Mouse (Mus musculus) hindbrain, postnatal 0 days (tissue): ENCODE measurements at regions not wholly inside any gene's neighbourhood (a gene's known extent, or its start where the extent isn't known, plus 50 kb on each side); places are given as distances from the start of the nearest gene placed in this dataset.
A peak's percentile ranks its signal among the peaks of the same experiment; 100 is the strongest.

Source experiments
- ATAC-seq: fragments of 200-750 bp; cut with Nextera tagmentation; 2 replicates; pipeline ENCODE4 v1.8.0; 2017; ENCODE audit warnings: mild to moderate bottlenecking, moderate TSS enrichment, moderate library complexity
- DNase-seq: peaks from one replicate; pipeline ENCODE4 v3.0.0-alpha.2; 2015; ENCODE audit warnings: low spot score
- H3K27ac ChIP-seq: fragments of 300-500 bp; sonication (generic); 2 replicates; pipeline ENCODE4 v1.5.1; 2014; ENCODE audit warnings: mild to moderate bottlenecking
- H3K27me3 ChIP-seq: fragments of 300-500 bp; sonication (generic); 2 replicates; pipeline ENCODE4 v1.6.1; 2014; ENCODE audit warnings: low read length, mixed read lengths; ENCODE audit not compliant: insufficient read depth
- H3K36me3 ChIP-seq: fragments of 300-500 bp; sonication (generic); 2 replicates; pipeline ENCODE4 v1.6.1; 2014; ENCODE audit warnings: low read length, mixed read lengths; ENCODE audit not compliant: insufficient read depth
- H3K4me1 ChIP-seq: fragments of 300-500 bp; sonication (generic); 2 replicates; pipeline ENCODE4 v1.6.1; 2014; ENCODE audit warnings: antibody characterized with exemption, low read length, mixed read lengths; ENCODE audit not compliant: insufficient read depth
- H3K4me2 ChIP-seq: fragments of 300-500 bp; sonication (generic); 2 replicates; pipeline ENCODE4 v1.6.1; 2014; ENCODE audit warnings: low read depth, mild to moderate bottlenecking, low read length, moderate library complexity, mixed read lengths
- H3K4me3 ChIP-seq: fragments of 300-500 bp; sonication (generic); 2 replicates; pipeline ENCODE4 v1.5.1; 2014; ENCODE audit warnings: low read length
- H3K9ac ChIP-seq: fragments of 300-500 bp; sonication (generic); replicated peaks from 2 replicates; pipeline ENCODE4 v1.6.1; 2014; ENCODE audit warnings: mild to moderate bottlenecking, low read length, moderate library complexity, mixed read lengths
- H3K9me3 ChIP-seq: fragments of 300-500 bp; sonication (generic); 2 replicates; pipeline ENCODE4 v1.6.1; 2016; ENCODE audit warnings: low read length, mixed read lengths
- CTCF ChIP-seq: IDR thresholded peaks from 2 replicates; pipeline ENCODE4 v1.5.1; 2016; ENCODE audit warnings: antibody characterized with exemption, control low read depth, low read depth
- WGBS: fragments of 180-500 bp; shearing (Covaris S2); extraction: QIAGEN DNeasy Blood & Tissue Kit; methylation state at CpG from one replicate; pipeline ENCODE4 v1.1.7; 2014; 5-methylcytosine and 5-hydroxymethylcytosine counted together

DNA sequence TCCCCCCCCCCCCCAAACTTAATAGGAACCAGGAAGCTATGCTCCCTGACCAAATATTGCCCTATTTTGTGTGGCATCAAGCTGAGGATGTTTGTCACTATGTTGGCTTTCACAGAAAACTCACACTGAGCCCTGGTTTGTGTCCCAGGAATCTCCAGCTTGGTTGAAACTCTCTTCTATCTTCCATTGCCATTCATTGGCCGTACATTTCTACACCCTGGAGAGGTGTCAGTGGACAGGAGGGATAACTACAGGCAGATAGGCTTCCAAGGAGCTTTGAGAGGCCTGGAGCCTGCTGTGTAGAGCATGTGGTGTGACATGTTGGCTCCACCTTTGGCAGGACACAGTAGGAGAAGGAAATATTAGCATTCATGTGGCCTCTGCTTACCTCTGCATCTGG is 478.9 kb downstream of the Glrx3 start:
- Histone ChIP-seq H3K4me1 (no peaks in the 10 kb centered on the region), H3K27me3 (no peaks in the 10 kb centered on the region), H3K9ac (no peak overlapping the region), H3K4me3 (no peak overlapping the region), H3K4me2 (no peak overlapping the region), H3K9me3 (no peaks in the 10 kb centered on the region), H3K36me3 (no peaks in the 10 kb centered on the region), H3K27ac (no peak overlapping the region)
- 47% methylated on average over 1 of the region's 1 CpGs for WGBS
- no peak for TF ChIP-seq CTCF
- ATAC-seq (no peak), DNase-seq (no peak)

- 52% methylated on average over 7 of the region's 7 CpGs for WGBS
- no peak for TF ChIP-seq CTCF
- Histone ChIP-seq H3K9ac (no peak overlapping the region), H3K4me1 (0 out of 2 replicates have a peak, but pooled peaks cover 5% of the 10 kb centered on the region), H3K36me3 (no peaks in the 10 kb centered on the region), H3K4me3 (no peak overlapping the region), H3K27me3 (no peaks in the 10 kb centered on the region), H3K4me2 (no peak overlapping the region), H3K27ac (0 out of 2 replicates have a peak overlapping the region, but pooled peaks have one; percentile 36), H3K9me3 (no peaks in the 10 kb centered on the region)
- peak; percentile 88 for ATAC-seq
- DNase-seq, result peak; percentile 88
Observed at GRCm38 (mm10) chr7:137924464-137925167, 472.9 kb downstream of the Tcerg1l start.

- H3K4me1 ChIP-seq, result 0 out of 2 replicates have a peak, but pooled peaks cover 5% of the 10 kb centered on the region
- no peak overlapping the region for H3K4me2 ChIP-seq
- DNase-seq (no peak), ATAC-seq (no peak)
- no peak overlapping the region for H3K4me3 ChIP-seq
- no peak overlapping the region for H3K9ac ChIP-seq
- no peak overlapping the region for H3K27ac ChIP-seq
- no peak; the same call in 1 of the 2 replicates for TF ChIP-seq CTCF
- 82% methylated on average over 3 of the region's 3 CpGs for WGBS
- H3K9me3 ChIP-seq, result no peaks in the 10 kb centered on the region
- H3K27me3 ChIP-seq, result no peaks in the 10 kb centered on the region
- no peaks in the 10 kb centered on the region for H3K36me3 ChIP-seq
Observed at GRCm38 (mm10) chr7:137925656-137926055, 471.9 kb downstream of the Tcerg1l start.

DNA sequence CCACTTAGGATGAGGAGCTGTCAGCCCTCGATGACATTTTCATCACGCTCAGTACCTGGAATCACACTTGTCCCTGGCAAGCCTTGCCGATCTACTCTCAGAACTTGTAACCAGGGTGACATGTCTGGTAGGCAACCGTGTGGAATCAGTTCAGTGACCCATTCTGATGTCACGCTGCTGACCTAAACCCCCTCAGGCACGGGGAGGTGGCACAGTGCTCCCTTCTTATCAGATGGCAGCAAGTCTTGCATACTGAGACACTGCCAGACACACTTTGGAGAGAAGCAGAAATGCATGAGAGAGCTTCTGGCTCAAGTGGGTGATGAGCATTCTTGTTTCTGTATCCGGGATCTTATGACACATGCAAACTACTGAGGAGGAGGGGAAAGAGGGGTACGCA is 470.2 kb downstream of the Tcerg1l start:
- no peaks in the 10 kb centered on the region for H3K27me3 ChIP-seq
- H3K9me3 ChIP-seq, result no peaks in the 10 kb centered on the region
- H3K36me3 ChIP-seq, result no peaks in the 10 kb centered on the region
- DNase-seq (no peak), ATAC-seq (no peak)
- H3K4me1 ChIP-seq, result 0 out of 2 replicates have a peak, but pooled peaks cover 5% of the 10 kb centered on the region
- no peak overlapping the region for H3K9ac ChIP-seq
- H3K27ac ChIP-seq, result no peak overlapping the region
- no peak overlapping the region for H3K4me2 ChIP-seq
- TF ChIP-seq CTCF, result no peak
- WGBS, result 56% methylated on average over 8 of the region's 8 CpGs
- no peak overlapping the region for H3K4me3 ChIP-seq

GRCm38 (mm10) chr7:137930200-137930599 is 467.3 kb downstream of the Tcerg1l start:
- ATAC-seq (no peak), DNase-seq (no peak)
- Histone ChIP-seq H3K9ac (no peak overlapping the region), H3K9me3 (no peaks in the 10 kb centered on the region), H3K4me2 (no peak overlapping the region), H3K27me3 (no peaks in the 10 kb centered on the region), H3K4me1 (no peaks in the 10 kb centered on the region), H3K4me3 (no peak overlapping the region), H3K36me3 (no peaks in the 10 kb centered on the region), H3K27ac (no peak overlapping the region)
- WGBS, result 67% methylated on average over 7 of the region's 7 CpGs
- TF ChIP-seq CTCF, result no peak

DNA sequence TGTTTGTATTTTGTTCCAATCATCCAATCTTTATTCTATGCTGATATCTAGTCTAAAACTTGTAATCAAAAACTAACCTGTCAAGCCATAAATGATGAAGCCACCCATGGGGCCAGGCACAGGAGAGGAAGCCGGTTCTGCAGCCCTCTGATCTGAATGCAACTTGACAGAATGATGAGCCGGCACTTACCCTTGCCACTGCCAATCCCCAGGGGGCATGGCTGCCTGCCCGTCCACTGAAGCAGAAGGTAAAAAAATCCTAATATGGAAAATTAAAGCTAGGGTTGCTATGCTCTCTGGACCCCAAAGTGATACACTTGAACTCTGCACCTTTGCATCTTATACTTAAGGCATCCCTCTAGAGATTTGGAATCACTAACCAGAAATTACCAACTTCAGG is 461.6 kb downstream of the Tcerg1l start:
- ATAC-seq (no peak), DNase-seq (peak; percentile 56)
- no peak overlapping the region for H3K4me2 ChIP-seq
- WGBS, result 27% methylated on average over 3 of the region's 3 CpGs
- H3K9me3 ChIP-seq, result no peaks in the 10 kb centered on the region
- TF ChIP-seq CTCF, result no peak
- no peaks in the 10 kb centered on the region for H3K36me3 ChIP-seq
- H3K27ac ChIP-seq, result no peak overlapping the region
- H3K9ac ChIP-seq, result no peak overlapping the region
- H3K4me3 ChIP-seq, result no peak overlapping the region
- no peaks in the 10 kb centered on the region for H3K27me3 ChIP-seq
- no peaks in the 10 kb centered on the region for H3K4me1 ChIP-seq

GRCm38 (mm10) chr7:137939116-137939515 is 458.4 kb downstream of the Tcerg1l start:
- Histone ChIP-seq H3K36me3 (no peaks in the 10 kb centered on the region), H3K27ac (no peak overlapping the region), H3K4me3 (no peak overlapping the region), H3K4me1 (no peaks in the 10 kb centered on the region), H3K27me3 (no peaks in the 10 kb centered on the region), H3K9me3 (no peaks in the 10 kb centered on the region), H3K4me2 (no peak overlapping the region), H3K9ac (no peak overlapping the region)
- no peak for TF ChIP-seq CTCF
- DNase-seq (no peak), ATAC-seq (no peak)
- 67% methylated on average over 8 of the region's 8 CpGs for WGBS
